Mouse (Mus musculus) activated CD4-positive, CD25-positive, alpha-beta regulatory T cell (primary cell): ENCODE data around the gene Smpd4. TPM values are rescaled to one million over a fixed set of nuclear protein-coding genes. Genes with fewer than 3 reads are reported as not detected.

Source experiments
- polyA plus RNA-seq, 2 experiments: library from polyadenylated mRNA; unstranded; fragments of 100-300 nt; shearing (Covaris generic); gene quantifications; one replicate each; pipeline ENCODE4 v1.2.1; 2017

Smpd4 gene
- polyA plus RNA-seq, result 10 to 100 TPM; 14.1 to 18.4 TPM

DNA sequence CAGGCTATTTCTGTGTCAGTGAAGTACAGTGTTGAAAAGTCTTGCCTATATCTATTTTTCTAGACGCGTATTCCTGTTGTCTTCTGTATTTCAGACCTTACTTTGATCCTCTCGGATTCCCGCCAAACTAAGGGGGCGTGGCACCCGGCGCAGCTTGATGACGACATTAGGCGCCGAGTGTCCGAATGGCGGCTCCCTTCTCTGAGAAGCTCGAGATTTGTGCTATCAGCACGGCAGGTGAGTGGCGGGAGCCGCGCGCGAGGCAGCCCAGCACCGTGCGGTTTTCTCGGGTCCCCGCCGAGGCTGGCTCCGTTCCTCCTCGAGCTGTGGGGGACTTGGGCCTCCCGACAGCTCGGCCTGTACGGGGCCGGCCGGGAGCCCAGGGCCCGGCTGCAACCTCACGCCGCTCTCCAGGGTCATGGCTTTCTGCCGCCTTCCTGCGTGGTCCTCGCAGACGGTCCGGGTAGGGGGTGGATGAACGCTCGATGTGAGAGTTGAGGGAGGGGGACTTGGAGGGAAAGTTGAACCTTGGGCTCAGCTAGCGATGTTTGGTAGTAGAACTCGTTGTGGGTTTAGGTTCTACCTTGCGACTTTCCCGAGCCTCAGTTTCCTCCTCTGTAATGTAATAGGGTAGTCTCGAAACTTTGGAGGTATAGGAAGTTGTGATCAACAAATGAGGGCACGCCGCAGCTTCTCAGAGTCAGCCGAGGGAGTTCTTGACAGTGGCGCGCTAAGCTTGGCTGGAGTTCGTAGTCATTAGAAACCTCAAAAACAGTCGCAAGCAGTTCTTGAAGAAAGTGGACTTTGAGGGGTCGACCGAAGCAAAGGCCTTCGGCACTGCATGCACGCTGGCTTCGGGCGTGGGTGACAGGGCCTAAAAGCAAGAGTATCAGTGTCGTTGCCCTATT lies at the start of gene Smpd4:
Gene Smpd4 (plus strand): TSS at position 157 of the 908 bp plus-strand sequence.

GRCm38 (mm10) chr16:17583064-17583463 lies 36.1 kb upstream of the Smpd4 start, which contains the start of gene Slc7a4:
TSS of gene Slc7a4 (minus strand) at chr16:17583214.

DNA sequence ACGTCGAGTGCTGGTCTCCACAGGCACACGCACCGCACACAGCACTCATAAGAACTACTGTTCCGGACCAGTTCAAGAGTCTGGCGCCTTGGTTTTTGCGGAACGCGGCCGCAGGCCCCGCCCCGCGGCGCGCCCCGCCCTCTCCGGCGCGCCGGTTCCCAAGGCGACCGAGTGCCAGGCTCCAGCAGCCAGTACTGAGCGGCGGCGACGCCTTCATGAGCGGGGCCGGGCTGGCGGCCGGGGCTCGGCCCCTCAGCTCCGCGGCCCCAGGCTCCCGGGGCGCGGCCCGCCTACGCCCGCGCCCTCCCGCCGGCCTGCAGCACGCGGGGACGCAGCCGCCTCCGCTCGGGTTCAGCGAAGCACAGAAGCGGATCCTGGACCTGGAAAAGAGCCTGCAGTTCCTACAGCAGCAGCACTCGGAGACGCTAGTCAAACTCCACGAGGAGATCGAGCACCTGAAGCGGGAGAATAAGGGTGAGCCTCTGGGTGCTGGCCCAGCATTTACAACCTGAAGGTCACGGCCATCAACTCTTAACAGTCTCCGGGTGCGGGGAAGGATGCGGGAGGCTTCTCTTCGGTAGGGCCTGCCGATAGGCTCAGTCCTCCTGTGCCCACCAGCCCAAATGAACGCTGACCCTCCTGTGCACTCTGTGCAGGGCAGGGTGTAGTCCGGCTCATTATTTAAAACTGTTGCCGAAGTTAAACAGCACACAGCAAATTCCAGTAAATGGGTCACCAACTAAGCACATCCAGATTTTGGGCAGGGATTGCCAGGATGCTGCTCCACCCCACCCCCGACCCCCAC lies 27.4 kb downstream of the Smpd4 start, which contains the start of gene Ccdc74a:
Gene Ccdc74a (plus strand): TSS at position 161 of the 805 bp plus-strand sequence.

Other genes starting within 250 kb of the Smpd4 start
- 10 to 100 TPM; 19.2 to 20.7 TPM for gene Snap29, start 213.4 kb upstream of the Smpd4 start, polyA plus RNA-seq
- 10 to 100 TPM; 50.3 to 57.9 TPM for gene Pi4ka, start 213.0 kb upstream of the Smpd4 start, polyA plus RNA-seq
- gene Crkl, start 167.4 kb upstream of the Smpd4 start, polyA plus RNA-seq, result 10 to 100 TPM; 55.7 to 70.5 TPM
- gene Aifm3, start 129.7 kb upstream of the Smpd4 start, polyA plus RNA-seq, result under 1 TPM in 1 of 2 experiments, not detected in 1; 0.20 TPM
- 10 to 100 TPM; 39.4 to 49.2 TPM for gene Lztr1, start 110.7 kb upstream of the Smpd4 start, polyA plus RNA-seq
- 10 to 100 TPM; 65.5 to 75.9 TPM for gene Thap7, start 88.2 kb upstream of the Smpd4 start, polyA plus RNA-seq
- gene Lrrc74b, start 58.1 kb upstream of the Smpd4 start, polyA plus RNA-seq, result under 1 TPM in 1 of 2 experiments, not detected in 1; 0.47 TPM
- not detected for gene P2rx6, start 57.5 kb upstream of the Smpd4 start, polyA plus RNA-seq
- 1 to 10 TPM; 1.1 to 2.2 TPM for gene Slc7a4, start 36.1 kb upstream of the Smpd4 start, polyA plus RNA-seq
- gene Ccdc74a, start 27.1 kb downstream of the Smpd4 start, polyA plus RNA-seq, result under 1 TPM; 0.33 to 0.64 TPM
- gene Med15, start 113.5 kb downstream of the Smpd4 start, polyA plus RNA-seq, result 100 to 1,000 TPM in 1 of 2 experiments, 10 to 100 TPM in 1; 90.2 to 128 TPM
- 10 to 100 TPM; 11.1 to 14.1 TPM for gene Klhl22, start 140.3 kb downstream of the Smpd4 start, polyA plus RNA-seq
- gene Scarf2, start 177.9 kb downstream of the Smpd4 start, polyA plus RNA-seq, result under 1 TPM in 1 of 2 experiments, not detected in 1; 0.07 TPM
- gene B830017H08Rik, start 213.8 kb downstream of the Smpd4 start, polyA plus RNA-seq, result not detected
- 1 to 10 TPM; 1.5 to 2.1 TPM for gene Car15, start 219.0 kb downstream of the Smpd4 start, polyA plus RNA-seq